Mouse (Mus musculus) heart, postnatal 0 days (tissue): ENCODE measurements around the gene Olfr1497.

Source experiments
- CTCF ChIP-seq: IDR thresholded peaks from 2 replicates; pipeline ENCODE4 v1.5.1; 2016; ENCODE audit warnings: antibody characterized with exemption, control low read depth, low read depth
- EP300 ChIP-seq: IDR thresholded peaks from 2 replicates; pipeline ENCODE4 v1.6.1; 2016; ENCODE audit warnings: antibody characterized with exemption, low read depth

- no peak for TF ChIP-seq CTCF
- no peak for TF ChIP-seq EP300
Measured at GRCm38 (mm10) chr19:13764306-13764705, 33.7 kb downstream of the Olfr1497 start, which contains the start of gene Olfr1495.
